Mouse (Mus musculus): ENCODE measurements around the gene Usp9y. TPM values are rescaled to one million over a fixed set of nuclear protein-coding genes. Genes with fewer than 3 reads are reported as not detected.

The Usp9y gene
- not detected in 2 replicates for polyA plus RNA-seq (2015; fragmentation: Nextera tagmentation; extraction: Ambion mirVana)

GRCm38 (mm10) chrY:1459682-1460081 lies at the start of gene Usp9y:
Gene Usp9y (minus strand): TSS chrY:1459782.
- 77% methylated on average over 13 of the region's 13 CpGs for WGBS
- Histone ChIP-seq H3K36me3 (no peaks in the 10 kb centered on the region), H3K4me3 (no peak within 1 kb of the TSS), H3K27ac (no peak within 1 kb of the TSS), H3K27me3 (no peaks in the 10 kb centered on the region), H3K9me3 (replicated peaks) (no peaks in the 10 kb centered on the region), H3K4me2 (no peak within 1 kb of the TSS), H3K4me1 (replicated peaks) (no peaks in the 10 kb centered on the region), H3K9ac (no peak within 1 kb of the TSS)
- ATAC-seq (replicated peaks; ENCODE audit: insufficient number of reproducible peaks, insufficient read depth, low FRiP score, low read depth): no peak

DNA sequence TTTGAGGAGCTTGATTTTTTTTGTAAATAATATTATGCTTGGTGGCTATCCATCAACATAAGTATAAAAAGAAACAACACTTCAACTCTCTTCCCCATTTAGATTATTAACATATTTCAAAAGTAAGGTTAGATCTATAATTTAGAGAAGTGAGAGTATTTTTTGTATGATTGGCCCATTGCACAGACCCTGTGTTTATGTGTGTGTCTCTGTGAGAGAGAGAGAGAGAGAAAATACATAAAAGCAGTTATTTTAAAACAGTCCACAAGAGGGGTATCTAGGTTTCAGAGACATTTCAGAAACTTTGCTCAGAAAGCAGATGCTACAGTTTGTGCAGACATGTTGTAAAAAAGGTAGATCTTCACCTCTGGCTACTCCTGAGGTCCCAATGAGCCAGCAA lies 165.9 kb downstream of the Usp9y start:
- no peak overlapping the region for H3K4me2 ChIP-seq
- no peak for ATAC-seq (replicated peaks; ENCODE audit: insufficient number of reproducible peaks, insufficient read depth, low FRiP score, low read depth)
- H3K27me3 ChIP-seq: no peaks in the 10 kb centered on the region
- H3K27ac ChIP-seq: no peak overlapping the region
- no peaks in the 10 kb centered on the region for H3K4me1 ChIP-seq (replicated peaks)
- H3K9ac ChIP-seq: no peak overlapping the region
- H3K9me3 ChIP-seq (replicated peaks): no peaks in the 10 kb centered on the region
- H3K4me3 ChIP-seq: no peak overlapping the region
- H3K36me3 ChIP-seq: no peaks in the 10 kb centered on the region

DNA sequence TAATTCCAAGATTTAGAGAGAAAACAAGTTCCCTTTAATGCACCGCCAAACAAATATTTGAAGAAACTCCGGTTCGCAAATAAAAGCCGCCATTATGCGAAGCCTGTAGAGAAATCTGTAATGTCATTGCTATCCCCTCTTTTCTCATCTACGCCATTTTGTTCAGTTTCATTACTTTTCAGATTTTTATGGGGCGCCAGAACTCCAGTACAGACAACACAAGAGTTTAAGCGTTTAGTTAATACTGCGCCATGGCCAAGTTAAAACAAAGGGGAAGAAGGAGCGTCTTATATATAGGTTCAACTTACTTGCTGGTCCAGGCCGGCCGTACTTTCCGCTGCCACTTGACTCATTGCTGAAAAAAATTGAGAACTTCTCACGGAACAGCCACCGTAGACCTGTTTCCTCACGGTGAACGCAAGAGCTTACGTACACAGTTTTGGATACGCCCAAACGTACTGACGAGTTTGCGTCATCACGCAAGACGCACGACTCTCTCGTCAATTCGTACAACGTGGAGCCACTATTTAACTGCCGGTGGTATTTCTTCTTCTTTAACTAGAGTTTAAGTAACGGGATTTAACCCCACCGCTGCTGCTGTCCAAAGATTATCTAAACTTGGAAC lies 173.3 kb downstream of the Usp9y start, which contains the start of gene Ddx3y:
Gene Ddx3y (minus strand): TSS at position 459 of the 625 bp plus-strand sequence.
- no peaks in the 10 kb centered on the region for H3K27me3 ChIP-seq
- peak within 1 kb of the TSS; percentile 38 for H3K9ac ChIP-seq
- H3K36me3 ChIP-seq: no peaks in the 10 kb centered on the region
- H3K4me1 ChIP-seq (replicated peaks): no peaks in the 10 kb centered on the region
- peak within 1 kb of the TSS; percentile 74 for H3K27ac ChIP-seq
- no peaks in the 10 kb centered on the region for H3K9me3 ChIP-seq (replicated peaks)
- 2% methylated on average over 31 of the region's 31 CpGs for WGBS
- ATAC-seq (replicated peaks; ENCODE audit: insufficient number of reproducible peaks, insufficient read depth, low FRiP score, low read depth): peak; percentile 64
- peak within 1 kb of the TSS; percentile 49 for H3K4me3 ChIP-seq
- peak within 1 kb of the TSS; percentile 36; the same call in 1 of the 2 replicates for H3K4me2 ChIP-seq

- H3K9me3 ChIP-seq (replicated peaks): no peaks in the 10 kb centered on the region
- no peaks in the 10 kb centered on the region for H3K36me3 ChIP-seq
- peak overlapping the region; percentile 36; the same call in 1 of the 2 replicates for H3K4me2 ChIP-seq
- H3K27me3 ChIP-seq: no peaks in the 10 kb centered on the region
- H3K4me3 ChIP-seq: peak overlapping the region; percentile 49
- H3K4me1 ChIP-seq (replicated peaks): no peaks in the 10 kb centered on the region
- H3K9ac ChIP-seq: peak overlapping the region; percentile 38
- no peak for ATAC-seq (replicated peaks; ENCODE audit: insufficient number of reproducible peaks, insufficient read depth, low FRiP score, low read depth)
- 2% methylated on average over 12 of the region's 12 CpGs for WGBS
- H3K27ac ChIP-seq: peak overlapping the region; percentile 74
Observed at GRCm38 (mm10) chrY:1285735-1286134, 173.8 kb downstream of the Usp9y start.

Other genes with a start within 250 kb of the Usp9y start
- 6.3 and 8.0 TPM in 2 replicates for gene Uty, start 214.0 kb downstream of the Usp9y start, polyA plus RNA-seq (2015; fragmentation: Nextera tagmentation; extraction: Ambion mirVana)
- 15.9 and 16.8 TPM in 2 replicates for gene Ddx3y, start 173.2 kb downstream of the Usp9y start, polyA plus RNA-seq (2015; fragmentation: Nextera tagmentation; extraction: Ambion mirVana)

All from heart, embryonic 15.5 days (tissue).